Mouse (Mus musculus) macrophage (primary cell): ENCODE data around the gene Rps8. TPM values are rescaled to one million over a fixed set of nuclear protein-coding genes. Genes with fewer than 3 reads are reported as not detected.

Experiments used
- H3K27ac ChIP-seq: fragments of 350-480 bp; formaldehyde crosslinking; 2 replicates; pipeline ENCODE4 v1.9.0; 2021
- H3K36me3 ChIP-seq: fragments of 350-480 bp; formaldehyde crosslinking; 2 replicates; pipeline ENCODE4 v1.9.0; 2021; ENCODE audit errors: inconsistent target
- H3K4me3 ChIP-seq: fragments of 350-480 bp; formaldehyde crosslinking; 2 replicates; pipeline ENCODE4 v1.9.0; 2021; ENCODE audit errors: inconsistent target
- H3K79me2 ChIP-seq: fragments of 350-480 bp; formaldehyde crosslinking; 2 replicates; pipeline ENCODE4 v1.9.0; 2021; ENCODE audit errors: inconsistent target
- WGBS: methylation state at CpG from one replicate; pipeline ENCODE4 v1.1.7; 2026; ENCODE audit warnings: inconsistent platforms; ENCODE audit not compliant: missing documents; 5-methylcytosine and 5-hydroxymethylcytosine counted together
- polyA plus RNA-seq: library from polyadenylated mRNA; stranded (reverse); fragments of 250-400 nt; gene quantifications from 3 replicates; pipeline ENCODE4 v1.2.4, GENCODE M21; 2018; ENCODE audit warnings: inconsistent platforms

The Rps8 gene
- polyA plus RNA-seq, 1 experiment from 2014 or later, result 353 TPM

GRCm38 (mm10) chr4:117108524-117108849 is 47.6 kb downstream of the Rps8 start:
- no peak overlapping the region for H3K27ac ChIP-seq
- H3K36me3 ChIP-seq, result no peaks in the 10 kb centered on the region
- 96% methylated on average over 6 of the region's 6 CpGs for WGBS

GRCm38 (mm10) chr4:117107813-117108523 is 48.1 kb downstream of the Rps8 start:
- no peak overlapping the region for H3K27ac ChIP-seq
- no peak overlapping the region for H3K4me3 ChIP-seq
- no peaks in the 10 kb centered on the region for H3K36me3 ChIP-seq
- H3K79me2 ChIP-seq, result no peaks in the 10 kb centered on the region
- whole genome bisulfite sequencing, result 92% methylated on average over 18 of the region's 18 CpGs

More at GRCm38 (mm10) chr4:117108524-117108849, 47.6 kb downstream of the Rps8 start:
- H3K4me3 ChIP-seq, result no peak overlapping the region
- H3K79me2 ChIP-seq, result no peaks in the 10 kb centered on the region

GRCm38 (mm10) chr4:117105127-117105526 is 50.9 kb downstream of the Rps8 start:
- Histone ChIP-seq H3K4me3 (no peak overlapping the region), H3K79me2 (no peaks in the 10 kb centered on the region), H3K27ac (no peak overlapping the region), H3K36me3 (no peaks in the 10 kb centered on the region)
- WGBS, result 78% methylated on average over 10 of the region's 10 CpGs

- Histone ChIP-seq H3K79me2 (no peaks in the 10 kb centered on the region), H3K36me3 (no peaks in the 10 kb centered on the region), H3K27ac (no peak overlapping the region), H3K4me3 (no peak overlapping the region)
- WGBS, result 66% methylated on average over 10 of the region's 10 CpGs
Observed at GRCm38 (mm10) chr4:117104672-117105071, 51.4 kb downstream of the Rps8 start.

Other genes with a start within 250 kb of the Rps8 start
- gene Urod, start 161.8 kb downstream of the Rps8 start, polyA plus RNA-seq, result 15.8 to 37.4 TPM (median 21.5 TPM) in 3 replicates
- gene Hectd3, start 160.9 kb downstream of the Rps8 start, polyA plus RNA-seq, result 17.8 to 24.0 TPM (median 23.6 TPM) in 3 replicates
- 7.4 to 19.3 TPM (median 11.1 TPM) in 3 replicates for gene Eif2b3, start 136.8 kb downstream of the Rps8 start, polyA plus RNA-seq
- not detected in 3 replicates for gene Ptch2, start 60.2 kb downstream of the Rps8 start, polyA plus RNA-seq
- 1.5 to 11.4 TPM (median 1.9 TPM) in 3 replicates for gene Btbd19, start 30.5 kb downstream of the Rps8 start, polyA plus RNA-seq
- 0.68 to 2.6 TPM (median 0.93 TPM) in 3 replicates for gene Tctex1d4, start 29.4 kb downstream of the Rps8 start, polyA plus RNA-seq
- gene Plk3, start 22.3 kb downstream of the Rps8 start, polyA plus RNA-seq, result 1.5 to 7.7 TPM (median 2.0 TPM) in 3 replicates
- gene Kif2c, start 26.4 kb upstream of the Rps8 start, polyA plus RNA-seq, result 0.26 to 3.5 TPM (median 2.9 TPM) in 3 replicates
- gene Tmem53, start 95.7 kb upstream of the Rps8 start, polyA plus RNA-seq, result 0.20 TPM in 1 of 3 replicates, not detected in the others
- not detected in 3 replicates for gene Armh1, start 95.9 kb upstream of the Rps8 start, polyA plus RNA-seq